Mouse (Mus musculus) megakaryocyte, embryonic 14.5 days (primary cell): ENCODE results near the gene Inpp5e.

Experiments used
- FLI1 ChIP-seq: IDR thresholded peaks from 2 replicates; pipeline ENCODE4 v1.6.1; 2012; ENCODE audit warnings: low read length, inconsistent platforms, mixed read lengths
- GATA1 ChIP-seq: IDR thresholded peaks from 3 replicates; pipeline ENCODE4 v1.6.1; 2012; ENCODE audit warnings: mixed read lengths, low read length, inconsistent platforms, borderline replicate concordance

GRCm38 (mm10) chr2:26348241-26348640, 60.8 kb downstream of the Inpp5e start:
- TF ChIP-seq FLI1 (no peak), GATA1 (no peak)
